Mouse (Mus musculus) urinary bladder, adult 2 months (tissue): ENCODE measurements around the gene Dennd4b. TPM values are rescaled to one million over a fixed set of nuclear protein-coding genes. Genes with fewer than 3 reads are reported as not detected.
A peak's percentile ranks its signal among the peaks of the same experiment; 100 is the strongest.
"Not testable (repeated sequence)": the region's sequence is repeated elsewhere in the genome, so short reads cannot be mapped to it uniquely, and the experiment has no call there.

Experiments
- DNase-seq: peaks from one replicate; pipeline ENCODE4 v3.0.0; 2022; ENCODE audit warnings: low spot score
- polyA plus RNA-seq: library from polyadenylated mRNA; depleted of rRNA; stranded (reverse); fragments of >200 nt; gene quantifications from 2 replicates; pipeline ENCODE4 v1.2.3, GENCODE M21; 2012; rRNA removed

The Dennd4b gene
- polyA plus RNA-seq, 1 experiment = 15.4 TPM

DNA sequence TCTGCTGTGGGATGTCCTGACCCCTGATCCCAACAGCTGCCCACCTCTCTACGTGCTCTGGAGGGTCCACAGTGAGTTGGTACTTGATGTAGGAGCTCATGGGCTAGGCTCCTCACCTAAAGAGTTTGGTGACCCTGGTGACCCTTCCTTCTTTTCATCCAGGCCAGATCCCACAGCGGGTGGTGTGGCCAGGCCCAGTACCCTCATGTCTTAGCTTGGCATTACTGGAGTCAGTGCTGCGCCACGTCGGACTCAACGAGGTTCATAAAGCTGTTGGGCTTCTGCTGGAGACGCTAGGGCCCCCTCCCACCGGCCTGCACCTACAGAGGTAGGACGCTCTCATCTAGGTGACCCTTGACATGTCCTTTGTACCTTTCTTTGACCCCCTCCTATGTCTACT, 14.2 kb downstream of the Dennd4b start:
- DNase-seq = no peak

DNA sequence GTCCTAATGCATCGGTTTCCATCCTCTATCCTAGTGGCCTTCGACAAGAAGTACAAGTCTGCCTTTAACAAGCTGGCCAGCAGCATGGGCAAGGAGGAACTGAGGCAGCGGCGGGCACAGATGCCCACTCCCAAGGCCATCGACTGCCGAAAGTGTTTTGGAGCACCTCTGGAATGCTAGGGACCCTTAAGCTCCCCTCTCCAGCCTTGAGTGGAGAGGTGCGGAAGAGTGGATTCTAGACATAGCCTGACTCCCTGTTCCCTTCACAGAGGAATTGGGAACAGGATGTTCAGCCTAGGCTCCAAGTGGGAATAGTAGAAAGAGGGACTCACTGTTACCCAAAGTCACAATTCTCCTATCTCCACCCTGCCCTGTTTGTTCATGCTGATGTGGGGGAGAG, 14.8 kb downstream of the Dennd4b start:
- no peak for DNase-seq

DNA sequence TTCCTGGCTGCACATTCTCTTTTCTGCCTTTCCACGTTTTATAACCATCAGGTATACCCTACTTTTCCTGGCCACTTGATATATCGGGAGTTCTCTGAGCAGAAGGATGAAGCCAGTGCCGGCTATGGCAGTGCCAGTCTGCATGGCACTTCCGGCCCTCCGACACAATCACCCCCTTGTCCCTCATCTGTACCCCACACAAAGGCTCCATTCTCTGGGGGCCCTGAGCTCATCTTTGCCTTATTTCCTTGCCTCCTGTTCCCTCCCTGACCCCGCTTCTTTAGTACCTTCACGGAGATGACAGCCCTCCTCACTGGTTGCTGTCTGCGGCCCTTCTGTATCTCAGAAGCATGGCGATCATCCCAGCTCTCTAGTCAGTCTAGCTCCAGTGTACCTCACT, 15.7 kb downstream of the Dennd4b start:
- no peak for DNase-seq

DNA sequence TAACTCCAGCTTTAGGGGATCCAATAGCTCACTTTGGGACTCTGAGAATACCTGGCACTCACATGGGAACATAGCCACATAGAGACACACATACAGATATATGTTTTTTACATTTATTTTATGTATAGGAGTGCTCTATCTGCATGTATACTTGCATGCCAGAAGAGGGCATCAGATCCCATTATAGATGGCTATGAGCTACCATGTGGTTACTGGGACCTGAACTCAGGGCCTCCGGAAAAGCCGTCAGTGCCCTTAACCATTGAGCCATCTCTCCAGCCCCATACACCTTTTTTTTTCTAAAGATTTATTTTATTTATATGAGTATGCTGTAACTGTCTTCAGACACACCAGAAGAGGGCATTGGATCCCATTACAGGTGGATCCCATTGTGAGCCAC, 19.2 kb downstream of the Dennd4b start:
- DNase-seq = no peak

DNA sequence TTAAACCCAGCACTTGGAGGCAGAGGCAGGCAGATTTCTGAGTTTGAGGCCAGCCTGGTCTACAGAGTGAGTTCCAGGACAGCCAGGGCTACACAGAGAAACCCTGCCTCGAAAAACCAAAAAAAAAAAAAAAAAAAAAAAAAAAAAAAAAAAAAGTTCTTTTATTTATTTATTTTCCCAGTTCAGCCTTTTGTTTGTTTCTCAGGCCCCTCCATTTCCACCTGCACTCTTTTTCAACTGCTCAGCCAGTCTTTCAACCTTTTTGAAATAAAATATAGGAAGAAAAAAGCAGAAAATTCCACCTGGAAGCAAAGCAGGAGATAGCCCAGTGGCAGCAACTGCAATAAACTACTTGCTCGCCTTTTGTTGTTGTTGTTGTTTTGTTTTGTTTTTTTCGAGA, 24.4 kb downstream of the Dennd4b start:
- DNase-seq = not testable (repeated sequence)

DNA sequence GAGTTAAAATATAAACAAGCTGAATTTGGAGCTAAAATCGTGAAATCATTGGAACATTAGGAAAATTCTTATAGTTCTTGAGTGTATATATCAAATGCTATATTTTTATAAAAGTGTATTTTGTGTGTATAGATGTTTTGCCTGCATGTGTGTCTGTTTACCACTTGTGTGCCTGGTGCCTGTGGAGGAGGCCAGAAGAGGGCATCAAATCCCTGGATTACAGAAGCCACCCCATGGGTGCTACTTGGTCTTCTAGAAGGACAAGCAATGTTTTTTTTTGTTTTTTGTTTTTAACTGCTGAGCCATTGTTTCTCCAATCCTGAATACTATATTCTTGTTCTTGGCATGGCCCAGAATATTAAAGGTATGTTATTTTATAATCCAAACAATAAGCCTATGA, 25.6 kb downstream of the Dennd4b start:
- no peak for DNase-seq

DNA sequence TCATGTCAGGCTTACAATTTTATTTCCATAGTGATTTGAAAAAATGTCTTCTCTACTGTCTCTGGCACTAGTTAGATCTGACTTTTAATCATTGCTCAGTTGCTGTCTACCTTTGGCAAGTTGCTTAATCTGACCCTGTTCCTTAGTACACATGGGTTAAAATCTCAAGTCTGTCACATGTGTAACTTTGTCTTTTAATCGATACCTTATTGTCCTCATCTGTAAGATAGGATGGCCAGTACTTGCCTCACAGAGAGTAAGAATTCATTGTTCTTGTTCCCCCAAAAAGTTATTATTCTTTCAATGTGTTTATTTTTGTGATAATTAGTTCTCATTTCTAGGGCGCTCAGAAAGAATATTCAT, 27.0 kb downstream of the Dennd4b start:
- DNase-seq = no peak

DNA sequence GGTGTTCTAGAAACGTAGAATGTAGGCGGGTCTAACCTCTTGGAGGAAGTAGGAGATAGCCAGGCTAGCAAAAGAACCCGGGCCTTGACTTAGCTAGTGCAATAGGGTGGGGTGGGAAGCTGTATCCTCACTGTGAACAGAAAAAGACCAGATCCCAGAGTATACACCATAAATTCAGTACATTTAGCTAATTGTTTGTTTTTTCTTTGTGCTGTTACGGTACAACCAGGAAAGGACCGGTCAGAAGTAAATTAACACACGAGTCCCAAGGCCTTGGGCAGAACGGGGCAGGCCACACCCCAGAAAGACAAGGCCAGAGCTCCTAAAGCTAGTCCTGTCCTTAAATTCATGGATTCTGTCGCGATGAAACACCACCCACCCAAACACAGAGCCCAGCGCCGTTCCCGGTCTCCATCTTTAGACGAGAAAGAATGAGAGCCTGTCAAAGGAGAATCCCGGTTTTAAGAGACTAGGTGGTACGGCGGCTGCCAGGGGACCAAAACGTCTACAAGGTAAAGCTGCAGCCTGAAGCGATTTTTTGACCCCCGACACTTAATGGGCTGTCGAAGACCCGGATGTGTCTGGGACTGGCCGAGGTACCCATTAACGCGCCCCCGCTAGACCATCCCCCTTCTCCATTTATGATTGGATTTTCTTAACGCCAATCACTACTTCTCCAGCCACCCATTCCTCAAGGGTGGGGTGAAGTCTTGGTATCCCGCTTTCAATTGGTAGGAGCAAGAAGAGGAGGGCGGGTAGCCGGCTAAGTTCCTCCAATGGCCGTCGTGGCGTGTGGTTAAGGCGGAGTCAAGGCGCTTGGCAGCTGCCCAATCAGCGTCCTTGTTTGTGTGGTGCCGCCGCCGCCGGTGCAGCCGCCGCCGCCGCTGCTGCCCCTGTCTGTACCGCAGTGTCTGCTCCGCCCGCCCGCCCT, 27.6 kb downstream of the Dennd4b start, which contains the start of gene Gatad2b:
Gatad2b (plus strand) TSS at position 834 of the 931 bp plus-strand sequence.
- DNase-seq = peak; percentile 90

DNA sequence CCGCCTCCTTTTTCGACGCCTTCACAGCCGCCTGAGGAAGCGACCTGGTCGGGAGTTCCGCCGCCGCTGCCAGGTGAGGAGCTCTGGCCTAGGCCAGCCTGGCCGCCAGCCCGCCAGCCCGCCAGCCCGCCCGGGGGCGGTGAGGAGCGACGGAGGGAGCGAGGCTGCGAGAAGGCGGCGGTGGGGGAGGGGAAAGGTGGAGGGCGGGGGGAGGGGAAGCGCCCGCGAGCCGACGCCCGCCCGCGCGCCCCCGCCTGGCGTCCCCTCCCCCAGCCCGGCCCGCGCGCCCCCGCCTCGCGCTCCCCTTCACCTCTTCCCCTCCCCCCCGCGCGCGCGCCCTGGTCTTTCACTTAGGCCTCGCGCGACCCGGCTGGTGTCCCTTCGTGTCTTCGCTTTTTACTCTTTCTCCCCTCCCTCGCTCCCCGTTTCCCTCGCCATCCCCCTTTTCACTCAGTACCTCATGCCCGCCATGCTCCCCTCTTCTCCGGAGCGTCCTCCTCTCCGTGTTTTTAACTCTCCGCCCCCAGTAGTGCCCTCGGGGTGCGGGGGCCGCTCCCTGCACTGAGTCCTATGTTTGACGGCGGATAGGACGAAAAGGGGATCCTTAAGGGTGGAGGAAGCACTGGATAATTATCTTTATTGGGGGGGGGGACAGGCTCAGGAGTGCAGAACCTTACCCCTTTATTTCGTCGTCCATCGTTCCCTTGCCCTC, 28.5 kb downstream of the Dennd4b start:
- DNase-seq = peak; percentile 64

DNA sequence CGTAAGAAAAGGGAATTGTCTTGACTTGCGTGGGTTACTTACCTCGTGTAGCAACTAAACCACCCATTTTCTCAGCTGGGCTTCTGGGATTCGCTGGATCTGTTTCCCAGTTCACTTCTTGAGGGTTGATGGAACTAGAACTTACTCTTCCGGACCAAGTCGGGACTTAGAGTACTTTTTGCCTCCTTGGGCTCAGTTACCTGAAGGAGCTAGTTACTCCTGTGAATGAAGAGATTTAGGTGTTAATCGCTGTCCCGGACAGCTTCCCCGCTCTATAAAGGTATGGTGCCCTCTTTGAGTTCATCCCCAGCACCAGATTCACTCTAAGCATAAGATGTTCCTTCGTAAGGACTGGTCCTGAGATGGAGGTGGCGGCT, 29.1 kb downstream of the Dennd4b start:
- no peak for DNase-seq

DNA sequence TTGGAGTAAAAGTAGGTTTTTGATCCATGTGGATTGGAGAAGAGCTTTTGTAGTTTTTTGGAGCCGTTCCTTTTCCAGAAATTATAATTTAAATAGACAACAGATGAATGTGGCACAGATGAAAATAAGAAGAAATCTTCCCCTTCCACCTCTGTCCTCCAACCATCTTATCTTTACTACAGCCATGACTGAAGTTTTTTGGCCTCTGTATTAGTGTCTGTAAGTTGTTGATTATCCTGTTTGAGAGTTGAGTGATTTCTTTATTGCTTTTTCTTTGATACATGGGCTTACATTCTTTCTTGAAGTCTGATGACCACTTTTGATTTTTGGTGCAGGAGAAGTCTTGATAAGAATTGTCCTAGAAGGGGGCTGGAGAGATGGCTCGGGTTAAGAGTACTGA, 29.7 kb downstream of the Dennd4b start:
- DNase-seq = no peak

DNA sequence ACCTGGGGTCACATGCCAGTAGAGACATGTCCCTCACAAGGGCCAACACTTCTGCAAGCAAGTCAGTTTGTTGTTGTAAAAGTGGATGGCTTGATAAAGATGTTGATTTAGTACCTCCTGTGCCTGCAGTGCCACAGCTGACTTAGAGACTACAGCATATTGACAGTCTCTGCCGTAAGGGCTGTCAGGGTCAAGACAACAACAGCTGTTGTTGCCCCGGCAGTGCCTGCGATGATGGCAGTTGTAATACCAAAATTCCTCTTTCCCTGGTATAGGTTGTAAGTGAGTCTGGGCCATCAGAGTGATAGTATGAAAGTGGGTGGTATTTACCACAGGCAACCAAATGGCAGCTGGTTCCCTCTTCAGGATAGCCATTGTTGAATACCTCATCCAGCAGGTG, 40.8 kb downstream of the Dennd4b start:
- no peak for DNase-seq

DNA sequence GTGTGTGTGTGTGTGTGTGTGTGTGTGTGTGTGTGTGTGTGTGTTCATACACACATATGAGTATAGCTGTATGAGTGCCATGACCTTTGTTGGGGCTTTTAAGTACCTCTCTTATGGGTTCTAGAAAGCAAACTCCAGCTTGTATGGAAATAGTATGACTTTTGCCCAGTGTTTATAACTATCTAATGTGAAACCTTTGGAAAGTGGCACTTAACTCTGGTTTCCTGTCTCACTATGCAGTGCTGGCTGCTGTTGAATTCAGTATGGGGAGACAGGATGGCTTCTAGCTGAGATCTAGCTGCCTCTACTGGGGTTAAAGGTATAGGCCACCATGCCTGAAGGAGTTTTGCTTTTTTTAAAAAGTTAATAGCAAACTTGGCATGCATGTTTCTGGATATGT, 44.6 kb downstream of the Dennd4b start:
- DNase-seq = no peak

DNA sequence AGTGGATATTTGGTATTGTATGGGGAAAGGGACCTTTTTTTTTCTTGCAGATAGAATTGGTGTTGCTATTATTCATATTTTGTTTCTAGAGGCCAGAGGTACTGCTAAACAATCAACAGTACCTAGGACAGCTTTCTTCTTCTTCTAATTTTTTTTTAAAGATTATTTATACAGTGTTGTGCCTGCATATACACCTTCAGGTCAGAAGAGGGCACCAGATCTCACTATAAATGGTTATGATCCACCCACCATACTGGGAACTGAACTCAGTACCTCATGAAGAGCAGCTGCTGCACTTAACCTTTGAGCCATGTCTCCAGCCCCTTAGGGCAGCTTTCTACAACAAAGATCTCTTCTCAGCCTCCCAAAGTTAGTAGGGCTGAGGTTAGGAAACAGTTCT, 48.4 kb downstream of the Dennd4b start:
- no peak for DNase-seq

DNA sequence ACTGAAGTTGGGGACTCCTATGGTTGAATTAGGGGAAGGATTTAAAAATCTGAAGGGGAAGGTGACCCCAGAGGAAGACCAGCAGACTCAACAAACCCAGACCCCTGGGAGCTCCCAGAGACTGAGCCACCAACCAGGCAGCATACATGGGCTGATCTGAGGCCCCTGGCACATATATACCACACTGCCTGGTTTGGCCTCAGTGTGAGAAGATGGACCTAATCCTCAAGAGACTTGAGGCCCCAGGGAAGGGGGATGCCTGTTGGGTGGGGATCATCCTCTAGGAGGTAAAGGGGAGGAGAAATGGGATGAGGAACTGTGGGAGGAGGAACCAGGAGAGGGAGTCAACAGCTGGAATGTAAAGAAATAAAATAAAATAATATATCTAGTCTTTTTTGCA, 49.3 kb downstream of the Dennd4b start:
- DNase-seq = no peak

DNA sequence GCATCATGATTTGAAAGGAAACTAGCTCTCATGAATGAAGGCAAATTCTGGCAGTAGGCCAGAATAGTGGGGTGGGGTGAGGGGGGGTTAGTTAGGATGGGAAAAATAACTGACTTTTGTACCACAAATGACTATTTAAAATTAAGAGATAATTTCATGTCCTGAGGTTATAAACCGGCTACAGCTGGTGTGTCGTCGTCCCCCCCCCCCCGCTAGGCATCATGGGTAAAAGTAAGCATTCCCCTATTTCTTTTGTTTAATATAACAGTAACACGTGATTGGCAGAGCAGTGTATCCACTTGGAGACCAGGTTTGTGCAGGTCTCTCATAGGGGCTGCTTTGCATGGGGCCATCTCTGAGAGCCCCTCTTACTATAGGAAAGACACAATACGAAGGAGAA, 57.3 kb downstream of the Dennd4b start:
- no peak for DNase-seq

DNA sequence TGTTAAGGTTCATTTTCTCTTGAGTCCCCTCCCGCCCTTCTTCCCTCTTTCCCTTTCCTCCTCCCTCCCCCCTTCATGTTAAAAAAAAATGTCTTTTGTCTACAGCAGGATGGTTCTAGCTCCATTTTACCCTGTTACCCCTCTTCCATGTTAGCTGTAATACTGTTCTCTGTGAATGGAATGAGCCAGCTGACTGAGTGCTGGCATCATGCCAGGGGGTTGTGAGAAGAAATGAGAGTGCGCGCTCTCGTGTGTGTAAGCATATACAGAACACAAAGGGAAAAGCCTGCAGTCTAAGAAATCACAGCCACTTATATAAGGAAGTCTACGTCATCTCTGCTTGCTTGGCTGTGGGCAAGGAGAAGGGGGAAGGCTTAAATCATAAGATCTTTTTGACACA, 58.1 kb downstream of the Dennd4b start:
- peak; percentile 32 for DNase-seq

Other genes with a start within 250 kb of the Dennd4b start
- gene 4933434E20Rik, start 213.5 kb upstream of the Dennd4b start, polyA plus RNA-seq = 85.5 and 91.1 TPM in 2 replicates
- gene Ubap2l, start 212.6 kb upstream of the Dennd4b start, polyA plus RNA-seq = 85.2 and 100 TPM in 2 replicates
- gene Tpm3, start 192.5 kb upstream of the Dennd4b start, polyA plus RNA-seq = 198 and 201 TPM in 2 replicates
- 0.55 and 0.80 TPM in 2 replicates for gene Nup210l, start 161.1 kb upstream of the Dennd4b start, polyA plus RNA-seq
- 4,684 and 6,324 TPM in 2 replicates for gene Rps27, start 51.5 kb upstream of the Dennd4b start, polyA plus RNA-seq
- gene Rab13, start 51.5 kb upstream of the Dennd4b start, polyA plus RNA-seq = 18.7 and 21.4 TPM in 2 replicates
- gene Jtb, start 33.6 kb upstream of the Dennd4b start, polyA plus RNA-seq = 64.2 and 81.2 TPM in 2 replicates
- 1.7 and 2.0 TPM in 2 replicates for gene Creb3l4, start 21.7 kb upstream of the Dennd4b start, polyA plus RNA-seq
- 55.0 and 79.5 TPM in 2 replicates for gene Slc39a1, start 17.0 kb upstream of the Dennd4b start, polyA plus RNA-seq
- 23.7 and 35.6 TPM in 2 replicates for gene Crtc2, start 11.0 kb upstream of the Dennd4b start, polyA plus RNA-seq
- 14.7 and 23.9 TPM in 2 replicates for gene Gatad2b, start 28.0 kb downstream of the Dennd4b start, polyA plus RNA-seq
- 9.2 and 11.0 TPM in 2 replicates for gene Slc27a3, start 124.8 kb downstream of the Dennd4b start, polyA plus RNA-seq
- gene Ints3, start 168.4 kb downstream of the Dennd4b start, polyA plus RNA-seq = 24.8 and 26.4 TPM in 2 replicates
- gene Npr1, start 200.7 kb downstream of the Dennd4b start, polyA plus RNA-seq = 25.3 and 26.4 TPM in 2 replicates
- 44.4 and 48.2 TPM in 2 replicates for gene Ilf2, start 210.9 kb downstream of the Dennd4b start, polyA plus RNA-seq
- gene Snapin, start 225.8 kb downstream of the Dennd4b start, polyA plus RNA-seq = 88.2 and 107 TPM in 2 replicates
- gene Chtop, start 244.3 kb downstream of the Dennd4b start, polyA plus RNA-seq = 98.1 and 103 TPM in 2 replicates
- gene S100a1, start 249.2 kb downstream of the Dennd4b start, polyA plus RNA-seq = 592 and 865 TPM in 2 replicates
- 86.1 and 86.3 TPM in 2 replicates for gene S100a13, start 249.2 kb downstream of the Dennd4b start, polyA plus RNA-seq